Mouse (Mus musculus): ENCODE data around the gene Mapk11. TPM values are rescaled to one million over a fixed set of nuclear protein-coding genes. Genes with fewer than 3 reads are reported as not detected.

Mapk11 gene
- polyA plus RNA-seq (2014; fragmentation: Illumina TruSeq; extraction: RNeasy Lipid Tissue Mini Kit (QIAGEN cat#74804); ENCODE audit: low read depth, low replicate concordance) = 0.16 TPM

DNA sequence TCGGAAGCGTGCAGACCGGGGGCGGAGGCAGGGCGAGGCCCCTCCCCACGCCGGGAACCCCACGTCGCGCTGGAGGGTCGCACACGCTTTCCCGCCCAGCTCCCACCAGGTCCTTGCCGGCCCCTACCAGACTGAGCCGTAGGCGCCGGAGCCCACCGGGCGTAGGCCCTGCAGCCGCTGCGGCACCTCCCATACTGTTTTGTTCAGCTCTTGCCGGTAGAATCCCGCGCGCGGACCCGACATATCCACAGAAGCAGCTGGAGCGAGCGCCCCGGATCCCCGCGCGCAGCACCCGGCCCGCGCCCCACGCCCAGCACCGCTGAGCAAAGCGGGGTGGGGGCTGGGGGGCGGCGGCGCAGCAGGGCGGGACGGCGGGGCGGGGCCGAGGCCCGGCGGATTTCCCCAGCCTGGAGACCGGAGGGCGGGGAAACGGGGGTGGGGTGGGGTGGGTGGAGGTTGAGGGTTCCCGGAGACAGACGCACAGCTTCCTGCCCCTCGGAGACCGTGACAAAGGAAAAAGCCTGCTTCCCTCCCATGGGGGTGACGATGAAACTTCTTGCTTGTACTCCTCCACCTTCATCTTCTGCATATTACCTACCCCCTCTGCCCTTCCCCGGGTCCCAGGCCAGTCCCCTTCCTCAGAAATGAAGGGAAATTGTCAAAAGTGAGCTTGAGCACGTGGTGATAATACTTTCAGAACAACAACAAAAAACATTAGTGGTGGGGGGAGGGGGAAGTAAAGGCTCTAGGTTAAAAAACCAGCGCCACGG, at the start of gene Mapk11:
TSS of gene Mapk11 (minus strand) at position 358 of the 770 bp plus-strand sequence.

DNA sequence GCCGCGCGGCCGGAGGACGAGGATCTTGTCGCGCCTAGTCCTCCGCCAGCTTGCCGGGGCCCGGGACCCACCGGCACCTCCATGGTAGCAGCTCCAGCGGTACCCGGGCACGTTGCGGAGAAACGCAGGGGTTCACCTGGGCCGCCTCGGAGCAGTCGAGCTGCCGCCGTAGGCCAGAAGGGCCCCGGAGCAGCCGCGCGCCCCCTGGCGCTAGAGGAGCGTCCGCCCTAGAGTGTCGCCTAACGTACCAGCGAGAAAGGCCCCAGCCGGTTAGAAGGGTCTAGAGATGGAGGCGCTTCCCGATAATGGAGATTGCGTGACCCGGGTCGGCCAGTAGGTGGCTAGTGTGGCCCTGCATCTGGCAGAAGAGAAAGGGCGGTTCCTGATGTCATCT, 46.9 kb upstream of the Mapk11 start, which contains the start of gene Dennd6b:
TSS of gene Dennd6b (minus strand) at position 184 of the 394 bp plus-strand sequence.

DNA sequence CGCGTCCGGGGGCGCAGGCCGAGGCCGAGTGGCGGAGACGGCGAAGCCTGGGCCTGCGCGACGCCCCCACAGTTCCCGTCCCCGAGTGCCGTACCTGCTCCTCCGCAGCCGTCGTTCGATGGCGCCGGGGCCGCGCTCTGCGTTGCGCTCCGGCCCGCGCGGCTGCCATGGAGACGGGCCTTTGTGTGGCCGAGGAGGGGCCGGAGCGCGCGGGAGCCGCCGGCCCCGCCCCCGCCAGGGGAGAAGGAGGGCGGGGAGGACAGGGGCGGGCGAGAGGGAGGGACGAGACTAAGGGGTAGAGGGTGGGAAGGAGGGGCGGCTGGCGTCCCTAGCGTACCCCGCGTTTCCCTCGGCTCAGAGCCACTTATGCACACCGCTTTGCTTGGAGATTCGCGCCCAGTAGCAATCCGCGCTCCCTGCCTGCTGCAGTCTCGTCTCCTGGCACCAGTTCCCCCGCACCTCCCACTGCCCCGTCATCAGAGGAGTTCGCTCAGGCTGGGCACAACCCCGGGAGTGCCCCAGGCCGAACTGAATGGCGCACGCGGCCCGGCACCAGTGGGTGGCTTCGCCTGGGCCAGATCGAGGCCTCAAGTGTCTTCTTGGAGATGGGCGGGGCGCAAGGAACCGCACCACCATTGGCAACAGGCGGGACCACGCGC, 31.3 kb upstream of the Mapk11 start, which contains the start of gene Plxnb2:
TSS of gene Plxnb2 (minus strand) at position 218 of the 659 bp plus-strand sequence.

DNA sequence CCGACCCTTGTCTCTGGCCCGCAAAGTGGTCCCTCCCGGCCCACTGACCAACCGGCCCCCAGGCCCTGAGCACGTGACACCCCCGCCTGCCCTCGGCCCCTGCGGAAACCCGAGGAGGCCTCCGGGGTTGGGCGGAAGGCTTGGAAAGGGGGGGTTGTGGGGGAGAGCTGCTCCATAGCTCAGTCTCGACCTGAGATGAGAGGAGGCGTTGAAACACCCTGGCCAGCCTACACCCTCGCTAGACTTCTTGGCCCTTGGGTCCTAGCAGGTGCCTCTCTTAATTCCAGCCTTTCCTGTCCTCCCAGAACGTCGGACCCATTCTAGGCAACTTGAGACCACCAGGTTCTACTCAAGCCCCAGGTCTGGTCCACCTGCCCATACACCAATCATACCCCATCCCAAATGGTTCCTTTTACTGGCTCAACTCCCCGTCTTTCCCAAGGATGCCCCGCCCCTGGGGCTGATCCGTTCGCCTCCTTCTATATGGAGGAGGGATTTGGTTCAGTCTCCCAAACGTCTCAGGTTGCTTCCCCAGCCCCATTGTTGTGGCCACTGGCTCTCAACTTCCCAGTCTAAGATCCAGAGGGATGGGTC, 8.7 kb downstream of the Mapk11 start, which contains the start of gene Mapk12:
TSS of gene Mapk12 (minus strand) at position 45 of the 594 bp plus-strand sequence.

DNA sequence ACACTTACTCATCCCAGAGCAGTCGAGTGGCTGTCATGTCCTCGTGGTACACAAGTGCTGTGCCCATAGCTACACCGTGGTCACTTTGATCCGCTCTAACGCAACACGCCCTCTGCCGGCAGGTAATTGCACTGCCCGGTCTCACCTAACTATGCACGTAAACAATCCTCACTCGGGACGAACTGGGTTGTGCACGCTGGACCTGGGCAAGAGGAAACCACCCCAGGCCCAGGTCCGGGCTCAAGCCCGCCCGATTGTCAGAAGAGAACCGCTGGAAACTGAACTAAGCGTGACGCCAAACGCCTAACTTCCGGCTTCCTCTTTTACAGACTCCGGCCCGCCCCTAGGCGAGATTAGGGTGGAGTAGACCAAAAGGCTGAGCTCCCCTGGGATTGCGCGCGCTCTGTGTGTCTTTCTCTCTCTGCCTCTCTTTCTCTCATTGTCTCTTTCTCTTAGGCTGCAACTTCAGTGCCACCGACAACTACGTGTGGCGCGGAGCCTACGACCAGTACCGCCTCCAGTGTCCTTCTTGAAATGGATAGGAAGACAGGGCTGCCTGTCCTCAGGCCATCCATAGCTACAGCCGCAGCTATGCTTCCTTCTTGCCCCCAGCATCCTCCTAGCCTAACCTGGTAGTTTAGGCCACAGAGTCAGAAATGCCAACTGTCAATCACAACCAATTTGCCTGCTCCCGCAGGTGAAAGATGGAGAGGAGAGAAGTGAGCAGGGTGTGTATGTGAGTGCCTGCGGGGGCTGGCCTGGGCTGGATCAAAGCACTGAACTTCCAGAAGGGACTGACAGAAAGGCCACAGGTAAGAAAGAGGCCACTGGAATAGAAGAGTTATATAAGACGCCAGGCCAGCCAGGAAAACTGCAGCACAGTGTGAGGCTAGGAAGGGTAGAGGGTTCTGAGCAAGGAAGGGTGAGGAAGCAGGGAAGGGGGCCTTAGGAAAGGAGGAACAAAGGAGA, 20.8 kb downstream of the Mapk11 start, which contains the start of gene Hdac10:
TSS of gene Hdac10 (minus strand) at position 319 of the 969 bp plus-strand sequence.

DNA sequence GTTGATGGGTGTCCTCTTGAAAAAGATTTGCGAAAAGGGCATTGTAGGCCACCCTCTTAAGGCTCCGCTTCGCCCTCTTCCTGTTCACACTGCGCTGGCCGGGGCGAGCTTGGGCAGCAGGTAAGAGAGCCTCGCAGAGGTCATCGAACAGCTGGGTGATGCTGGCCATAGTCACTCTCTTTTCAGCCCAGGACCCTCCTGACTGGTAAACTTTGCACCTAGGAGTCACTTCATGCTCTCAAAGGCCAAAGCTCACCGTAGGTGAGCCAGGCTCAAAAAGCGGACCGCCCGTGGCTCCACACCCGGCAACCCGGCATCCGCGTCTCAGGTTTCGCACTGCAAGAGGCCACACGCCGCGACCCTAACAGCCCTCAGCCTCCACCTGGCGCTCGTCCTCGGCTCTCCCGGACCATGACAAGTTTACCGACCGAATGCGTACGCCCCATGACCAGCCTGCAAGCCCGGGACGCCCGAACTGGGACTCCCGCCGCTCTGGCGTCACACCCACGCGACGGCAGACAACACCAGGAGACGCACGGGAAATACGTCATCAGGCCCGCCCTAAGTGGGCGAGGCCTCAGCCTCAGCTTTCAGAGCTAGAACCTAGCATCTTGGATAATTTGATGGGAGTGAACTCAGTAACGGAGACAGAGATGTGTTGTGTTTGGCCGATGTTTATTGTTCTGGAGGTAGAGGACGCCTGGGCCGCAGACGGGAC, 26.6 kb downstream of the Mapk11 start, which contains the start of gene Tubgcp6:
TSS of gene Tubgcp6 (minus strand) at position 464 of the 718 bp plus-strand sequence.

Other genes with a start within 250 kb of the Mapk11 start
- gene Ttll8, start 195.2 kb downstream of the Mapk11 start, polyA plus RNA-seq (2014; fragmentation: Illumina TruSeq; extraction: RNeasy Lipid Tissue Mini Kit (QIAGEN cat#74804); ENCODE audit: low read depth, low replicate concordance) = not detected
- not detected for gene Mlc1, start 170.6 kb downstream of the Mapk11 start, polyA plus RNA-seq (2014; fragmentation: Illumina TruSeq; extraction: RNeasy Lipid Tissue Mini Kit (QIAGEN cat#74804); ENCODE audit: low read depth, low replicate concordance)
- gene Mov10l1, start 166.7 kb downstream of the Mapk11 start, polyA plus RNA-seq (2014; fragmentation: Illumina TruSeq; extraction: RNeasy Lipid Tissue Mini Kit (QIAGEN cat#74804); ENCODE audit: low read depth, low replicate concordance) = not detected
- gene Panx2, start 89.9 kb downstream of the Mapk11 start, polyA plus RNA-seq (2014; fragmentation: Illumina TruSeq; extraction: RNeasy Lipid Tissue Mini Kit (QIAGEN cat#74804); ENCODE audit: low read depth, low replicate concordance) = not detected
- gene Trabd, start 74.5 kb downstream of the Mapk11 start, polyA plus RNA-seq (2014; fragmentation: Illumina TruSeq; extraction: RNeasy Lipid Tissue Mini Kit (QIAGEN cat#74804); ENCODE audit: low read depth, low replicate concordance) = 6.0 TPM
- 13.7 TPM for gene Selenoo, start 60.5 kb downstream of the Mapk11 start, polyA plus RNA-seq (2014; fragmentation: Illumina TruSeq; extraction: RNeasy Lipid Tissue Mini Kit (QIAGEN cat#74804); ENCODE audit: low read depth, low replicate concordance)
- gene Tubgcp6, start 26.5 kb downstream of the Mapk11 start, polyA plus RNA-seq (2014; fragmentation: Illumina TruSeq; extraction: RNeasy Lipid Tissue Mini Kit (QIAGEN cat#74804); ENCODE audit: low read depth, low replicate concordance) = 1.2 TPM
- gene Hdac10, start 20.9 kb downstream of the Mapk11 start, polyA plus RNA-seq (2014; fragmentation: Illumina TruSeq; extraction: RNeasy Lipid Tissue Mini Kit (QIAGEN cat#74804); ENCODE audit: low read depth, low replicate concordance) = 0.79 TPM
- 1.1 TPM for gene Mapk12, start 8.9 kb downstream of the Mapk11 start, polyA plus RNA-seq (2014; fragmentation: Illumina TruSeq; extraction: RNeasy Lipid Tissue Mini Kit (QIAGEN cat#74804); ENCODE audit: low read depth, low replicate concordance)
- 6.3 TPM for gene Plxnb2, start 31.2 kb upstream of the Mapk11 start, polyA plus RNA-seq (2014; fragmentation: Illumina TruSeq; extraction: RNeasy Lipid Tissue Mini Kit (QIAGEN cat#74804); ENCODE audit: low read depth, low replicate concordance)
- 0.56 TPM for gene Dennd6b, start 46.9 kb upstream of the Mapk11 start, polyA plus RNA-seq (2014; fragmentation: Illumina TruSeq; extraction: RNeasy Lipid Tissue Mini Kit (QIAGEN cat#74804); ENCODE audit: low read depth, low replicate concordance)
- 9.0 TPM for gene Ppp6r2, start 61.9 kb upstream of the Mapk11 start, polyA plus RNA-seq (2014; fragmentation: Illumina TruSeq; extraction: RNeasy Lipid Tissue Mini Kit (QIAGEN cat#74804); ENCODE audit: low read depth, low replicate concordance)
- 2.2 TPM for gene Sbf1, start 165.7 kb upstream of the Mapk11 start, polyA plus RNA-seq (2014; fragmentation: Illumina TruSeq; extraction: RNeasy Lipid Tissue Mini Kit (QIAGEN cat#74804); ENCODE audit: low read depth, low replicate concordance)
- not detected for gene Adm2, start 173.1 kb upstream of the Mapk11 start, polyA plus RNA-seq (2014; fragmentation: Illumina TruSeq; extraction: RNeasy Lipid Tissue Mini Kit (QIAGEN cat#74804); ENCODE audit: low read depth, low replicate concordance)
- gene Miox, start 184.8 kb upstream of the Mapk11 start, polyA plus RNA-seq (2014; fragmentation: Illumina TruSeq; extraction: RNeasy Lipid Tissue Mini Kit (QIAGEN cat#74804); ENCODE audit: low read depth, low replicate concordance) = not detected
- 0.72 TPM for gene Lmf2, start 206.0 kb upstream of the Mapk11 start, polyA plus RNA-seq (2014; fragmentation: Illumina TruSeq; extraction: RNeasy Lipid Tissue Mini Kit (QIAGEN cat#74804); ENCODE audit: low read depth, low replicate concordance)
- 9.0 TPM for gene Ncaph2, start 206.1 kb upstream of the Mapk11 start, polyA plus RNA-seq (2014; fragmentation: Illumina TruSeq; extraction: RNeasy Lipid Tissue Mini Kit (QIAGEN cat#74804); ENCODE audit: low read depth, low replicate concordance)
- 5.9 TPM for gene Sco2, start 224.2 kb upstream of the Mapk11 start, polyA plus RNA-seq (2014; fragmentation: Illumina TruSeq; extraction: RNeasy Lipid Tissue Mini Kit (QIAGEN cat#74804); ENCODE audit: low read depth, low replicate concordance)
- gene Tymp, start 227.4 kb upstream of the Mapk11 start, polyA plus RNA-seq (2014; fragmentation: Illumina TruSeq; extraction: RNeasy Lipid Tissue Mini Kit (QIAGEN cat#74804); ENCODE audit: low read depth, low replicate concordance) = 2.1 TPM
- not detected for gene Odf3b, start 229.7 kb upstream of the Mapk11 start, polyA plus RNA-seq (2014; fragmentation: Illumina TruSeq; extraction: RNeasy Lipid Tissue Mini Kit (QIAGEN cat#74804); ENCODE audit: low read depth, low replicate concordance)
- not detected for gene Klhdc7b, start 235.3 kb upstream of the Mapk11 start, polyA plus RNA-seq (2014; fragmentation: Illumina TruSeq; extraction: RNeasy Lipid Tissue Mini Kit (QIAGEN cat#74804); ENCODE audit: low read depth, low replicate concordance)